Mouse (Mus musculus): Measurements from ENCODE around the gene 4933405L10Rik.

4933405L10Rik gene

GRCm38 (mm10) chr8:105707498-105708403 is at the start of gene 4933405L10Rik, which contains the start of gene Enkd1:
Gene 4933405L10Rik (plus strand): TSS chr8:105707655.
Gene Enkd1 (minus strand): TSS chr8:105708210.
- peak; percentile 92 for DNase-seq (ENCODE audit: low read depth)

DNA sequence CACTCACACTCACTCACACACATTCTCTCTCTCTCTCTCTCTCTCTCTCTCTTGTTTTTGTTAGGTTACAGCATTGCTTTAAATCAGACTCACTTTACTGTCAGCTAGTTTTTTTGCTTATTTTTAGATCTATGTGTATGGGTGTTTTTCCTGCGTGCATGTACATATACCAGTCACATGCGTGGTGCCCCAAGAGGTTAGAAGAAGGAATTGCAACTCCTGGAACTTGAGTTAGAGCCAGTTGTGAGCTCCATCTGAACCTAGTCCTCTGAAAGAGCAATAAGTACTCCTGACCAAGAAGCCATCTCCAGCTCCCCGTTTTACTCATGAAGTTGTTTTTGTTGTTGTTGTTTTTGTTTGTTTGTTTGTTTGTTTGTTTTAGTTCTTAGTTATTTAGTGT is 46.3 kb upstream of the 4933405L10Rik start:
- DNase-seq (ENCODE audit: low read depth): peak; percentile 72

GRCm38 (mm10) chr8:105677891-105678290 is 29.6 kb upstream of the 4933405L10Rik start:
- DNase-seq (ENCODE audit: low read depth): no peak

GRCm38 (mm10) chr8:105685325-105685724 is 22.1 kb upstream of the 4933405L10Rik start:
- no peak for DNase-seq (ENCODE audit: low read depth)

GRCm38 (mm10) chr8:105685796-105686308 is 21.6 kb upstream of the 4933405L10Rik start, which contains the start of gene Carmil2:
Gene Carmil2 (plus strand): TSS chr8:105686274.
- DNase-seq (ENCODE audit: low read depth): peak; percentile 92

- no peak for DNase-seq (ENCODE audit: low read depth)
Measured at GRCm38 (mm10) chr8:105686551-105686950, 20.9 kb upstream of the 4933405L10Rik start.

DNA sequence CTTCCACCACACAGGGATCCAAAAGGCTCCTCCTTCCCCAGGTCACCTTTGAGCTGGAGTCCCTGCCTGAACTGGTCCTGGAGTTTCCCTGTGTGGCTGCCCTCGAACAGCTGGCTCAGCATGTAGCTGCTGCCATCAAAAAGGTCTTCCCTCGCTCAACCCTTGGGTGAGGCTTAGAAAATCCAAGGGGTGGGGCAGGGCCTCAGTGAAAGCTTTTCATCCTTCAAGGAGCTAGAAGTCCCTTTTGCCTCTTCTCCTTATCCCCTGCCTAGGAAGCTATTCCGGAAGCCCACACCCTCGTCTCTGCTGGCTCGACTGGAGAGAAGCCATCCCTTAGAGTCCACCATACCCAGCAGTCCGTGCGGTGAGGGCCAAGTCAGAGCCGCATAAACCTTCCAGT is 19.9 kb upstream of the 4933405L10Rik start:
- DNase-seq (ENCODE audit: low read depth): no peak

GRCm38 (mm10) chr8:105688242-105688752 is 19.2 kb upstream of the 4933405L10Rik start:
- DNase-seq (ENCODE audit: low read depth): no peak

- no peak for DNase-seq (ENCODE audit: low read depth)
Measured at GRCm38 (mm10) chr8:105689256-105689982, 18.0 kb upstream of the 4933405L10Rik start.

GRCm38 (mm10) chr8:105689983-105690360 is 17.5 kb upstream of the 4933405L10Rik start:
- DNase-seq (ENCODE audit: low read depth): no peak

- DNase-seq (ENCODE audit: low read depth): no peak
Measured at GRCm38 (mm10) chr8:105690978-105691377, 16.5 kb upstream of the 4933405L10Rik start.

- no peak for DNase-seq (ENCODE audit: low read depth)
Measured at GRCm38 (mm10) chr8:105692449-105693182, 14.8 kb upstream of the 4933405L10Rik start.

DNA sequence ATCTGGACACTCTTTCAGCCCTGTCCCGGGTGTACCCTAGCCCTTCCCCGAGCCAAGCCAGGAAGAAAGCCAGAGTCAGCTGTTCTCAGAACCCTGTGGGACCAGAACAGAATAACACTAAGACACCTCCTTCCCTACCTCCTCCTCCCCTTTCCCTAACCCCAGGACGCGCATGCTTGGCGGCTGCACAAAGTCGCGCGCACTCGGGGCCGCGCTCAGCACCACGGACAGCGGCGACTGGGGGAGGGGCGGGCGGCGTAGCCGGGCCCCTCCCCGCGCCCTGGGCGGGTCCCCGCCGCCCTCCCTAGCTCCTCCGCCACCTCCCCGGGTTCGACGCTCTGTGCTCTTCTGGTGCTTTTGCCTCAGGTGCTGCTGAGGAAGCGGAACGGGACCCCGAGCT is 13.8 kb upstream of the 4933405L10Rik start:
- no peak for DNase-seq (ENCODE audit: low read depth)

GRCm38 (mm10) chr8:105694051-105694799 is 13.2 kb upstream of the 4933405L10Rik start:
- DNase-seq (ENCODE audit: low read depth): no peak

DNA sequence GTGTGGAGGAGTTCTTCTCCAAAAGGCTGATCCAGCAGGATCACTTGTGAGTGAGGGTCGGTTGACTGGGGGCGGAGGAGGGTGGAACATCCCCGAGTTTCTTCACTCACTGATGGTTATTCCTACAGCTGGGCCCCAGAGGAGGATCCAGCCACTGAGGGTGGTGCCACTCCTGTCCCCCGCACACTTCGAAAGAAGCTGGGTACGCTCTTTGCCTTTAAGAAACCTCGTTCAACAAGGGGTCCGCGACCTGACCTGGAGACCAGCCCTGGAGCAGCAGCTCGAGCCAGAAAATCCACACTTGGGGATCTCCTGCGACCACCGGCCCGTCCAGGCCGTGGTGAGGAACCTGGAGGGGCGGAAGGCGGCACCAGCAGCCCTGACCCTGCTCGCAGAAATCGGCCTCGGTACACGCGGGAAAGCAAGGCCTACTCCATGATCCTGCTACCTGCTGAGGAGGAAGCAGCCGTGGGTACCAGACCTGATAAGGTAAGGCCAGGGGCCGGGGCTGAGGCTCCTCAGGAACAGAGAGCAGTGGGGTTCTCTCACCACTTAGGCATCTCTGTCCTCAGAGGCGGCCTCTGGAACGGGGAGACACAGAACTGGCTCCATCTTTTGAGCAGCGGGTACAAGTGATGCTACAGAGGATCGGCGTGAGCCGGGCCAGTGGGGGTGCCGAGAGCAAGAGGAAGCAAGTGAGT is 12.2 kb upstream of the 4933405L10Rik start:
- no peak for DNase-seq (ENCODE audit: low read depth)

DNA sequence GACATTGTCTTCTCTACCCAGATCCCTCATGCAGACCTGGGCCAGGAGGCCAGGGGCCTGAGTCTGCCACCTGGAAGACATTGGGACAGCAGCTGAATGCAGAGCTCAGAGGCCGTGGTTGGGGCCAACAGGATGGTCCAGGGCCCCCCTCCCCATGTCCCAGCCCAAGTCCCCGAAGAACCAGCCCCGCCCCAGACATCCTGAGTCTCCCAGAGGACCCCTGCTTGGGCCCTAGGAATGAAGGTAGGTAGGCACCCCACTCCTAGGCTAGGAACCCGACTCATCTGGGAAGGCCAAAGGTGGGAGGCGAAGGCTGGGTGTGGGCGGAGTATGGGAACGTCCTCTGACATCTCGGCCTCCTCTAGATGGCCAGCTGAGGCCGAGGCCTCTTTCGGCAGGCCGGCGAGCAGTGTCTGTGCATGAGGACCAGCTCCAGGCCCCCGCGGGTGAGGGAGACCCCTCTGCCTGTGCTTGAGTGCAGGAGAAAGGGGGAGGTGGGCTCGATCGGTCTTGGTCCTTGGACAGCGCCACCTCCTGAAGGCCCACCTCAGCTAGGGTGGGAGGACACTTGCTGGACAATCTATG is 10.2 kb upstream of the 4933405L10Rik start:
- DNase-seq (ENCODE audit: low read depth): no peak

DNA sequence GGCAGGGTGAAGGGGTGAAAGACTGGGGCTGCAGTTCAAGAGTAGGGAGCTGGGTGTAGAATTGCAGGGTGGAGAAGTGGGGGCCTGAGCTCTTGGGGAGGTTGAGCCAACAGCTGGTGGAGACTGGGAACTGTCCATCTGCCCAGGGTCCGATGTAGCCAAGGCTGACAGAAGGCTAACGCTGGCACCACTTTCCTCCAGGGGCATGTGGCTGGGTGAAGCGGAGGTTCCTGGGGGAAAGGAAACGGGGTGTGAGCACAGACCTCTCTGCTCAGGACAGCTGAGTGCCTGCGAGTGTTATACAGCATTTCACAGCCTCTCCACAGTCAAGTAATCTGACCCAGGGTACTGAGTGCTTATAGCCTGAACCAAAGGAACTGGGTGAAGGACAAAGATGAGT is 8.7 kb upstream of the 4933405L10Rik start:
- no peak for DNase-seq (ENCODE audit: low read depth)

DNA sequence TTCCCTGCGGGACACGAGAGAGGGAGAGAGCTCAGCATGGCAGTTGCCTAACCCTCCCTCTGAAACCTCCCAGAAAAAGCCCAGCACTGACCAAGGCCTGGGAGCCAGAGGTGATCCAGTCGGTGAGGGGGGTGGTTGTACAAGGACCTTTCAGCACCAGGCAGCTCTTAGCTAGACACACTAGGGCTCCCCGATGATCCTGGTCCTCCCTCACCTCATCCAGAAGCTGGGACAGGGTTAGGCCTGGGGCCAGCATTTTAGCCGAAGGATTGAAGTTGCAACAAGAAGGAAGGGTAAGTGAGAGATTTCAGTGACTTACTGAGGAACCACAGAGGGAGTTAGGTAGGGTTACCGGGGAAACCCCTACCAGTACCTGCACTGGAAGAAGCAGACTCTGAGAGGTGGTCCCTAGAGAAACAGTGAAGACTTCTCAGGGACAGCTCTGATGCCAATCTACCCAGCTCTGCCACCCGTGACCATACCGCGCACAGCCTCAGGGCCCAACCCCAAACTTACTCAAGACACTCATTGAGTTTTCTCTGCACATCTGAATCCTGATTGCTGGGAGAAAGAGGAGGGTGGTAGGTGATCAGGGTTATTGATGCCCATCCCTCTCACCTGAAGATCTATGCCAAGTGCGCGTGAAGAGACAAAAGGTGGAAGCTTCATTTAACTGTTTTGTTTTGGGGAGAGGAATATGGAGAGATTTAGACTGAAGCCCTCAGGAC is 7.8 kb upstream of the 4933405L10Rik start:
- DNase-seq (ENCODE audit: low read depth): peak; percentile 28

- peak; percentile 87 for DNase-seq (ENCODE audit: low read depth)
Measured at GRCm38 (mm10) chr8:105700566-105700965, 6.9 kb upstream of the 4933405L10Rik start.
